Mouse (Mus musculus): ENCODE results near the gene Cdh4. TPM values are rescaled to one million over a fixed set of nuclear protein-coding genes. Genes with fewer than 3 reads are reported as not detected.

Gene Cdh4
- polyA plus RNA-seq, 2 experiments: 0.07 to 0.09 TPM

DNA sequence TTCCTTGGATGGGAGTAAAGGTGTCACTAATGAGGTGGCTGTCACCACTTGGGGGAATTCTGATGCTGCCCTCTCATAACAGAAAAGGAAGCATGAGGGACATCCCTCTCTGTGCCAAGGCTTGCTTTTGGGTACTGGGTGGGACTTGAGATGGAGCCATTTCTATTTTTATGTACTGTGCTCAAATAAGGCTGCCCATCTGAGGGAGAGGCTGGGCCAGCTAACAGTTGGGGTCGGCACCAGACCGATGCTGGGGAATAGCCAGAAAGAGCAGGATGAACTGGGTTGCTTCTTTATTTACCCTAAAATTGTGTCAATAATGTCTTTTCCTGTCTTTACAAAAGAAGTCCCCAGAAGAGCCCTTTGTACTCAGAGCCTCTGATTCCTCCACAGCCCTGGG, 17.4 kb downstream of the Cdh4 start:
- TF ChIP-seq CTCF (IDR thresholded peaks at IDR 0.05; ENCODE audit: low read depth): no peak
- no peak for TF ChIP-seq EP300 (IDR thresholded peaks at IDR 0.05; ENCODE audit: low read depth)
- no peaks in the 10 kb centered on the region for H3K4me1 ChIP-seq (replicated peaks; ENCODE audit: control insufficient read depth in 2 of 2, insufficient read depth in 2 of 2, low read length in 1 of 2)
- DNase-seq (ENCODE audit: low read depth in 3 of 3, low spot score in 3 of 3): no peak
- H3K27ac ChIP-seq: no peak overlapping the region
- no peak overlapping the region for H3K4me3 ChIP-seq (ENCODE audit: insufficient read depth in 1 of 2, low read depth in 2 of 2, low read length in 2 of 2)
- ATAC-seq (ENCODE audit: insufficient read depth): no peak
- no peaks in the 10 kb centered on the region for H3K36me3 ChIP-seq (replicated peaks; ENCODE audit: control insufficient read depth, insufficient read depth, low read depth)
- peaks cover 15% of the 10 kb centered on the region for H3K9me3 ChIP-seq (ENCODE audit: control insufficient read depth, low read length)
- WGBS (ENCODE audit: insufficient replicate concordance): 72% methylated on average over 2 of the region's 2 CpGs
- H3K4me2 ChIP-seq (ENCODE audit: low read depth): no peak overlapping the region
- no peaks in the 10 kb centered on the region for H3K27me3 ChIP-seq (ENCODE audit: control insufficient read depth, insufficient read depth, low read length)
- H3K9ac ChIP-seq (replicated peaks): no peak overlapping the region

DNA sequence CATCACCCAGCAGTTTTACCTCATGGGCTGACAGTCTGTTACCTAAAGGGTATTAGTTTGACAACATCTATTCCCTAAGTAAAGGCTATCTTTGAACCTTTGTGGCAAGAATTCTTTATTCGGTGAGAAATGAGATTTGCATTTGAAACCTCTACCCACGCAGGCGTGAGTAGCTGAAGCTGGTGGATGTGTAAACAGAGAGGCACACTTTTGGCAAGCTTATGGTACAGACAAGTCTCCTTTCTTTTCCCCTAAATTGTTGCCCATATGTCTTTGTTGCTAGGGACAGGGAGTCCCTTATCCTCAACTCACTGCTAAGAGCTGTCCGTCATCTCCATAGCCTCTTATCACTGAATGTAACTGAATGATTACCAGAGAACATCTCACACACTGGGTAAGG, 21.3 kb downstream of the Cdh4 start:
- Histone ChIP-seq H3K9ac (replicated peaks) (no peak overlapping the region), H3K9me3 (ENCODE audit: control insufficient read depth, low read length) (peaks cover 15% of the 10 kb centered on the region), H3K36me3 (replicated peaks; ENCODE audit: control insufficient read depth, insufficient read depth, low read depth) (no peaks in the 10 kb centered on the region), H3K4me3 (ENCODE audit: insufficient read depth in 1 of 2, low read depth in 2 of 2, low read length in 2 of 2) (no peak overlapping the region), H3K27me3 (ENCODE audit: control insufficient read depth, insufficient read depth, low read length) (no peaks in the 10 kb centered on the region), H3K4me1 (replicated peaks; ENCODE audit: control insufficient read depth in 2 of 2, insufficient read depth in 2 of 2, low read length in 1 of 2) (no peaks in the 10 kb centered on the region), H3K4me2 (ENCODE audit: low read depth) (no peak overlapping the region), H3K27ac (no peak overlapping the region)
- no peak for DNase-seq (ENCODE audit: low read depth in 3 of 3, low spot score in 3 of 3)
- WGBS (ENCODE audit: insufficient replicate concordance): 52% methylated on average over 4 of the region's 4 CpGs
- ATAC-seq (ENCODE audit: insufficient read depth): no peak
- TF ChIP-seq EP300 (IDR thresholded peaks at IDR 0.05; ENCODE audit: low read depth): no peak
- TF ChIP-seq CTCF (IDR thresholded peaks at IDR 0.05; ENCODE audit: low read depth): no peak

DNA sequence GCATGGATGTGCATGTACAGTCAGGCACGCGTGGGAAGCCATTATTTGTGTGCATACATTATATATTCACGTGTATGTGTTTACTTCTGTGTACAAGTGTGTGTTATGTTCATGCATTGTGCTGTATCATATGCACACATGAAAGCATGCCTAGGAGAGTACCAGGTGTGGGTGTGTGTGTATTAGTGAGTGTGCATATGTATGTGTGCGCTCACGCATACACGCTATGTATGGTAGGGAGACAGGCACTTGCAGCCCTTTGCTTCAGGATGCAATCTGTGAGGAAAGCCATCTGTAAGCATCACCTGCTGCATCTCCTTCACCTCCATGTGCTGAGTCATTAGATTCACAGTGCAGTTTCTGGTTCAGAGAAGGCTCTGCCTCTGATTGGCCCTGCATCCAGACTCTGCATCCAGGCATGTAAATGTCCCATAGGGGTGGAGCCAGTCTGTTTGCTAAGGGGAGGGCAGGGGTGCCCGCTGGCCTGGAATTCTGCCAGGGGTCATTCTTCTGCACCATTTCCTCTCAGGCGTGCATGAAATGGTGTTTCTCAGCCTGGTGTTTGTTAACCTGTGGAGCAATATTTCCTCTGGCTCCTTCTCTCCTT, 25.7 kb downstream of the Cdh4 start:
- Histone ChIP-seq H3K27ac (no peak overlapping the region), H3K9me3 (ENCODE audit: control insufficient read depth, low read length) (no peaks in the 10 kb centered on the region; the same call in none of the 2 replicates), H3K4me1 (replicated peaks; ENCODE audit: control insufficient read depth in 2 of 2, insufficient read depth in 2 of 2, low read length in 1 of 2) (no peaks in the 10 kb centered on the region), H3K36me3 (replicated peaks; ENCODE audit: control insufficient read depth, insufficient read depth, low read depth) (no peaks in the 10 kb centered on the region), H3K27me3 (ENCODE audit: control insufficient read depth, insufficient read depth, low read length) (no peaks in the 10 kb centered on the region), H3K9ac (replicated peaks) (no peak overlapping the region), H3K4me3 (ENCODE audit: insufficient read depth in 1 of 2, low read depth in 2 of 2, low read length in 2 of 2) (no peak overlapping the region), H3K4me2 (ENCODE audit: low read depth) (no peak overlapping the region)
- no peak for ATAC-seq (ENCODE audit: insufficient read depth)
- WGBS (ENCODE audit: insufficient replicate concordance): 71% methylated on average over 8 of the region's 8 CpGs
- TF ChIP-seq EP300 (IDR thresholded peaks at IDR 0.05; ENCODE audit: low read depth) (no peak), CTCF (IDR thresholded peaks at IDR 0.05; ENCODE audit: low read depth) (no peak)
- no peak for DNase-seq (ENCODE audit: low read depth in 3 of 3, low spot score in 3 of 3)

DNA sequence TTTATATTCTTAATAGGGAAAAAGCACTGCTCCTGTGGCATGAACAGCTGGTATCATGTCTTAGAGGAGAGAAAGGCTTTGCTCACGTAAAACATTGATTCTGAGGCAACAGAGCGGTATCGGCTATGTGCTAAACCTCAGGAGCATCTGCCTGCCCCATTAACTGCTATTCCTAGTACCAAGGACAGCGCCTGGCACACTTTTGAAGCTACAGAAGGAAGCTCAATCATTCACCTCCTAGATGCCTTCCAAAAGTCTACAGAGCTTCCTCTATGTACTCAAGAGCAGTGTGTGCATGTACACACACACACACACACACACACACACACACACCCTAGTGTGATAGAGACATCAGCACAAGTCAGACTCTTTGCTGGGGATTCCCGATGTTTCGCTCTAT, 34.4 kb downstream of the Cdh4 start:
- Histone ChIP-seq H3K27ac (no peak overlapping the region), H3K4me3 (ENCODE audit: insufficient read depth in 1 of 2, low read depth in 2 of 2, low read length in 2 of 2) (no peak overlapping the region), H3K9ac (replicated peaks) (no peak overlapping the region), H3K27me3 (ENCODE audit: control insufficient read depth, insufficient read depth, low read length) (no peaks in the 10 kb centered on the region), H3K36me3 (replicated peaks; ENCODE audit: control insufficient read depth, insufficient read depth, low read depth) (no peaks in the 10 kb centered on the region), H3K4me1 (replicated peaks; ENCODE audit: control insufficient read depth in 2 of 2, insufficient read depth in 2 of 2, low read length in 1 of 2) (no peaks in the 10 kb centered on the region), H3K4me2 (ENCODE audit: low read depth) (no peak overlapping the region), H3K9me3 (ENCODE audit: control insufficient read depth, low read length) (no peaks in the 10 kb centered on the region)
- DNase-seq (ENCODE audit: low read depth in 3 of 3, low spot score in 3 of 3) (no peak), ATAC-seq (ENCODE audit: insufficient read depth) (no peak)
- WGBS (ENCODE audit: insufficient replicate concordance): 58% methylated on average over 6 of the region's 6 CpGs
- no peak for TF ChIP-seq CTCF (IDR thresholded peaks at IDR 0.05; ENCODE audit: low read depth)
- no peak for TF ChIP-seq EP300 (IDR thresholded peaks at IDR 0.05; ENCODE audit: low read depth)

DNA sequence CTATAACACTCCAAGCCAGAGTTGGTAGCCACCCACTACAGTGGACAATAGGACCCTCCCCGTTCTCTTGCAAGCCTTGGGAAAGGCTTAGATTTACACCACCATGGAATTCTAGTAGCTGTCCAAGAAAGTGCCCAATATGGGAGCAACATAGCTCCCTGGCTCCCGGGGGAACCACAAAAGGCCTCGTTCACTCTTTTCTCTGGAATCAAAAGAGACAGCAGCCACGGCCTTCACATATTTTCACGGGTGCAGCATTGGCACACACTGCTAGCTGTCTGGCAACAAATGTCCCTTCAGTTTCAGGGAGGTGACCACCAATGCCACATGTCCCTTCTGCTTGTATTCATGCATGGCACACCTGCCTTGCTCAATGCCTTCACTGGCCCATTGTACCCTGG, 38.6 kb downstream of the Cdh4 start:
- TF ChIP-seq CTCF (IDR thresholded peaks at IDR 0.05; ENCODE audit: low read depth): no peak
- TF ChIP-seq EP300 (IDR thresholded peaks at IDR 0.05; ENCODE audit: low read depth): no peak
- 59% methylated on average over 5 of the region's 5 CpGs for WGBS (ENCODE audit: insufficient replicate concordance)
- DNase-seq (ENCODE audit: low read depth in 3 of 3, low spot score in 3 of 3): no peak
- no peak overlapping the region for H3K4me2 ChIP-seq (ENCODE audit: low read depth)
- H3K9me3 ChIP-seq (ENCODE audit: control insufficient read depth, low read length): no peaks in the 10 kb centered on the region
- no peaks in the 10 kb centered on the region for H3K27me3 ChIP-seq (ENCODE audit: control insufficient read depth, insufficient read depth, low read length)
- H3K27ac ChIP-seq: no peak overlapping the region
- ATAC-seq (ENCODE audit: insufficient read depth): no peak
- H3K4me3 ChIP-seq (ENCODE audit: insufficient read depth in 1 of 2, low read depth in 2 of 2, low read length in 2 of 2): no peak overlapping the region
- H3K36me3 ChIP-seq (replicated peaks; ENCODE audit: control insufficient read depth, insufficient read depth, low read depth): no peaks in the 10 kb centered on the region
- H3K9ac ChIP-seq (replicated peaks): no peak overlapping the region
- H3K4me1 ChIP-seq (replicated peaks; ENCODE audit: control insufficient read depth in 2 of 2, insufficient read depth in 2 of 2, low read length in 1 of 2): no peaks in the 10 kb centered on the region
